Mouse (Mus musculus) lung, adult 2 months (tissue): ENCODE measurements around the gene Gm20388. TPM values are rescaled to one million over a fixed set of nuclear protein-coding genes. Genes with fewer than 3 reads are reported as not detected.

Experiments used
- DNase-seq: peaks from one replicate; pipeline ENCODE4 v3.0.0; 2022
- H3K4me1 ChIP-seq: fragments of 200-500 bp; 2 replicates; pipeline ENCODE4 v1.6.1; 2011; ENCODE audit warnings: low read length; ENCODE audit not compliant: control insufficient read depth, insufficient read depth
- H3K4me3 ChIP-seq: fragments of 200-500 bp; replicated peaks from 2 replicates; pipeline ENCODE3; 2011; ENCODE audit warnings: low read depth, mild to moderate bottlenecking, control low read depth, low read length; ENCODE audit errors: extremely low read depth
- CTCF ChIP-seq: fragments of 200-500 bp; IDR thresholded peaks from 2 replicates; pipeline ENCODE4 v1.5.1; 2011; ENCODE audit warnings: mild to moderate bottlenecking, low read length, control low read depth; ENCODE audit not compliant: insufficient read depth
- POLR2A ChIP-seq: fragments of 200-500 bp; IDR thresholded peaks from 2 replicates; pipeline ENCODE4 v1.6.1; 2011; ENCODE audit warnings: low read depth, mild to moderate bottlenecking, control low read depth, low read length, borderline replicate concordance; ENCODE audit errors: extremely low read depth
- WGBS: fragments of 180-500 bp; shearing (Covaris S2); methylation state at CpG from one replicate; pipeline ENCODE4 v1.1.7; 2018; 5-methylcytosine and 5-hydroxymethylcytosine counted together
- polyA plus RNA-seq: library from polyadenylated mRNA; depleted of rRNA; stranded (reverse); fragments of >200 nt; gene quantifications from 2 replicates; pipeline ENCODE4 v1.2.3, GENCODE M21; 2012

Gene Gm20388
- polyA plus RNA-seq, 1 experiment, result 67.8 TPM

GRCm38 (mm10) chr8:121706956-121707355, 1796.3 kb downstream of the Gm20388 start:
- Histone ChIP-seq H3K4me1 (no peaks in the 10 kb centered on the region), H3K4me3 (no peak overlapping the region)
- WGBS, result 65% methylated on average over 11 of the region's 11 CpGs
- TF ChIP-seq POLR2A, result no peak
- TF ChIP-seq CTCF, result no peak
- no peak for DNase-seq

GRCm38 (mm10) chr8:121708406-121708805, 1797.8 kb downstream of the Gm20388 start:
- H3K4me3 ChIP-seq, result no peak overlapping the region
- no peak for TF ChIP-seq POLR2A
- TF ChIP-seq CTCF, result no peak
- 52% methylated on average over 6 of the region's 6 CpGs for WGBS
- H3K4me1 ChIP-seq, result no peaks in the 10 kb centered on the region
- DNase-seq, result no peak

GRCm38 (mm10) chr8:121717502-121717901, 1806.9 kb downstream of the Gm20388 start:
- 41% methylated on average over 14 of the region's 14 CpGs for WGBS
- DNase-seq, result no peak
- no peak for TF ChIP-seq CTCF
- no peak for TF ChIP-seq POLR2A
- Histone ChIP-seq H3K4me1 (no peaks in the 10 kb centered on the region), H3K4me3 (no peak overlapping the region)

GRCm38 (mm10) chr8:121717982-121718425, 1807.4 kb downstream of the Gm20388 start:
- WGBS, result 27% methylated on average over 12 of the region's 12 CpGs

GRCm38 (mm10) chr8:121718925-121719324, 1808.3 kb downstream of the Gm20388 start:
- H3K4me1 ChIP-seq, result no peaks in the 10 kb centered on the region
- DNase-seq, result no peak
- WGBS, result 57% methylated on average over 6 of the region's 6 CpGs
- H3K4me3 ChIP-seq, result no peak overlapping the region
- TF ChIP-seq POLR2A (no peak), CTCF (no peak)

More at GRCm38 (mm10) chr8:121717982-121718425, 1807.4 kb downstream of the Gm20388 start:
- H3K4me1 ChIP-seq, result no peaks in the 10 kb centered on the region
- H3K4me3 ChIP-seq, result no peak overlapping the region
- DNase-seq, result peak; percentile 68
- peak; percentile 88 for TF ChIP-seq CTCF
- TF ChIP-seq POLR2A, result no peak

- H3K4me1 ChIP-seq, result no peaks in the 10 kb centered on the region
- H3K4me3 ChIP-seq, result no peak overlapping the region
- DNase-seq, result no peak
- TF ChIP-seq POLR2A (no peak), CTCF (no peak)
- WGBS, result 48% methylated on average over 6 of the region's 6 CpGs
These were observed 1810.4 kb downstream of the Gm20388 start for GRCm38 (mm10) chr8:121721072-121721471.

GRCm38 (mm10) chr8:121723846-121724245, 1813.2 kb downstream of the Gm20388 start:
- 63% methylated on average over 12 of the region's 12 CpGs for WGBS
- H3K4me1 ChIP-seq, result no peaks in the 10 kb centered on the region
- no peak overlapping the region for H3K4me3 ChIP-seq
- no peak for TF ChIP-seq POLR2A
- TF ChIP-seq CTCF, result no peak
- no peak for DNase-seq

GRCm38 (mm10) chr8:121727164-121727563, 1816.5 kb downstream of the Gm20388 start:
- H3K4me3 ChIP-seq, result no peak overlapping the region
- no peak for DNase-seq
- 58% methylated on average over 3 of the region's 3 CpGs for WGBS

GRCm38 (mm10) chr8:121729323-121729722, 1818.7 kb downstream of the Gm20388 start, which contains the start of gene Jph3:
Gene Jph3 (plus strand): TSS chr8:121729623.
- TF ChIP-seq POLR2A (no peak), CTCF (no peak)
- no peak for DNase-seq
- Histone ChIP-seq H3K4me1 (no peaks in the 10 kb centered on the region), H3K4me3 (no peak within 1 kb of the TSS)
- 6% methylated on average over 12 of the region's 12 CpGs for WGBS

More at GRCm38 (mm10) chr8:121727164-121727563, 1816.5 kb downstream of the Gm20388 start:
- no peaks in the 10 kb centered on the region for H3K4me1 ChIP-seq
- no peak for TF ChIP-seq POLR2A
- no peak for TF ChIP-seq CTCF

GRCm38 (mm10) chr8:121729754-121730153, 1819.1 kb downstream of the Gm20388 start:
- no peak overlapping the region for H3K4me3 ChIP-seq
- no peak for TF ChIP-seq CTCF
- no peak for TF ChIP-seq POLR2A
- H3K4me1 ChIP-seq, result no peaks in the 10 kb centered on the region
- DNase-seq, result no peak
- 6% methylated on average over 53 of the region's 54 CpGs for WGBS

GRCm38 (mm10) chr8:121730170-121730569, 1819.5 kb downstream of the Gm20388 start:
- TF ChIP-seq CTCF, result no peak
- TF ChIP-seq POLR2A, result no peak
- no peak overlapping the region for H3K4me3 ChIP-seq
- DNase-seq, result no peak
- H3K4me1 ChIP-seq, result no peaks in the 10 kb centered on the region
- 4% methylated on average over 57 of the region's 60 CpGs for WGBS
